Mouse (Mus musculus): ENCODE data around the gene Fbxl8. TPM values are rescaled to one million over a fixed set of nuclear protein-coding genes. Genes with fewer than 3 reads are reported as not detected.
A peak's percentile ranks its signal among the peaks of the same experiment; 100 is the strongest.

Gene Fbxl8
- polyA plus RNA-seq, 1 experiment = 0.51 TPM

- Histone ChIP-seq H3K4me3 (ENCODE audit: control insufficient read depth, low read depth, low read length) (peak overlapping the region; percentile 94), H3K27ac (ENCODE audit: control insufficient read depth, insufficient read depth, low read depth, low read length) (0 out of 2 replicates have a peak overlapping the region, but pooled peaks have one; percentile 75), H3K27me3 (ENCODE audit: control insufficient read depth, insufficient read depth, low read length) (no peaks in the 10 kb centered on the region), H3K36me3 (ENCODE audit: control insufficient read depth, insufficient read depth, low read length) (peaks cover 2% of the 10 kb centered on the region; the same call in 1 of the 2 replicates), H3K4me1 (ENCODE audit: control insufficient read depth, insufficient read depth, low read length) (peaks cover 10% of the 10 kb centered on the region)
- TF ChIP-seq POLR2A (IDR thresholded peaks at IDR 0.05; ENCODE audit: control insufficient read depth, low read depth, low read length) = no peak
- no peak for TF ChIP-seq CTCF (IDR thresholded peaks at IDR 0.05; ENCODE audit: control insufficient read depth, insufficient read depth, insufficient replicate concordance, low read depth, low read length)
Measured at GRCm38 (mm10) chr8:105298351-105299252, 34.2 kb downstream of the Fbxl8 start.

DNA sequence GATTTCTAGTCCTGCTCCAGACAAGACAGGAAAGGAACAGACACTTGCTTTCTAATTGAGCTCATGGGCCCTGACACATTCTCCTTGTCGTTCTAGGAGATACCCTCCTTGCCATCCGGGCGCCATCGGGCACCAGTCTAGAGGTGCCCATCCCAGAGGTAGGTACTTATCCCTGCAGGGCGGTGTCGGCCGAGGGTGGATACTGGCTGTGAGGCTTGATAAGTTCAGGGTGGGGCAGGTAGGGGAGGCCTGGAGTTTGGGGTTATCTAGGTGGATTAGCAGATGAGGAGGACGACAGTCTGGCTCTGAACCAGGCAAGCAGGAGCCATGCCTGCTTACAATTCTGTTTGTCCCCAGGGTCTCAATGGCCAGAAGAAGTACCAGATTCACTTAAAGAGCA is 35.5 kb downstream of the Fbxl8 start:
- Histone ChIP-seq H3K27ac (ENCODE audit: control insufficient read depth, insufficient read depth, low read depth, low read length) (no peak overlapping the region), H3K36me3 (ENCODE audit: control insufficient read depth, insufficient read depth, low read length) (peaks cover 2% of the 10 kb centered on the region; the same call in 1 of the 2 replicates), H3K27me3 (ENCODE audit: control insufficient read depth, insufficient read depth, low read length) (no peaks in the 10 kb centered on the region), H3K4me1 (ENCODE audit: control insufficient read depth, insufficient read depth, low read length) (peaks cover 10% of the 10 kb centered on the region), H3K4me3 (ENCODE audit: control insufficient read depth, low read depth, low read length) (no peak overlapping the region)
- no peak for TF ChIP-seq POLR2A (IDR thresholded peaks at IDR 0.05; ENCODE audit: control insufficient read depth, low read depth, low read length)
- TF ChIP-seq CTCF (IDR thresholded peaks at IDR 0.05; ENCODE audit: control insufficient read depth, insufficient read depth, insufficient replicate concordance, low read depth, low read length) = no peak

GRCm38 (mm10) chr8:105303396-105303795 is 38.9 kb downstream of the Fbxl8 start:
- H3K36me3 ChIP-seq (ENCODE audit: control insufficient read depth, insufficient read depth, low read length) = peaks cover 2% of the 10 kb centered on the region; the same call in 1 of the 2 replicates
- no peak overlapping the region for H3K27ac ChIP-seq (ENCODE audit: control insufficient read depth, insufficient read depth, low read depth, low read length)
- H3K4me1 ChIP-seq (ENCODE audit: control insufficient read depth, insufficient read depth, low read length) = peaks cover 13% of the 10 kb centered on the region
- H3K27me3 ChIP-seq (ENCODE audit: control insufficient read depth, insufficient read depth, low read length) = no peaks in the 10 kb centered on the region
- no peak overlapping the region for H3K4me3 ChIP-seq (ENCODE audit: control insufficient read depth, low read depth, low read length)
- TF ChIP-seq CTCF (IDR thresholded peaks at IDR 0.05; ENCODE audit: control insufficient read depth, insufficient read depth, insufficient replicate concordance, low read depth, low read length) (no peak), POLR2A (IDR thresholded peaks at IDR 0.05; ENCODE audit: control insufficient read depth, low read depth, low read length) (no peak)

DNA sequence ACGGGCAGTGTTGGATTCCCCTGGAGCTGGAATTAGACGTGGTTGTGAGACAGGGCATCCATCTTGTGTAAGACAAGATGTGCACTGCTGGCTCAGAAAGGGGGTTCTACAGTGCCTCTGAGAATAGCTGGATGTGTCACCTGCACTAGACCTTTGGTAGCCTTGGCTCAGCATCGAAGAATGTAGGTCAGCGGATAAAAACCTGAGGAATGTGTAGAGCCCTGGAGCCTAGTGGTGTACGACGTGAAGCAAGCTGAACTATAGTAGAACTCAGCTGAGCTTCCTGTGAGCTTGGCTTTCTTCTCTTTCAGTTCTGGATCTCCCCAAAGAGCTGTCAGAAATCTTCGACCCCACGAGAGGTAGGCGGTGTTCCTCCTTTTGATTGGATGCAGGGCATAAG is 39.4 kb downstream of the Fbxl8 start:
- no peaks in the 10 kb centered on the region for H3K27me3 ChIP-seq (ENCODE audit: control insufficient read depth, insufficient read depth, low read length)
- H3K4me3 ChIP-seq (ENCODE audit: control insufficient read depth, low read depth, low read length) = no peak overlapping the region
- peaks cover 2% of the 10 kb centered on the region; the same call in 1 of the 2 replicates for H3K36me3 ChIP-seq (ENCODE audit: control insufficient read depth, insufficient read depth, low read length)
- no peak overlapping the region for H3K27ac ChIP-seq (ENCODE audit: control insufficient read depth, insufficient read depth, low read depth, low read length)
- TF ChIP-seq CTCF (IDR thresholded peaks at IDR 0.05; ENCODE audit: control insufficient read depth, insufficient read depth, insufficient replicate concordance, low read depth, low read length) (no peak), POLR2A (IDR thresholded peaks at IDR 0.05; ENCODE audit: control insufficient read depth, low read depth, low read length) (no peak)
- peaks cover 8% of the 10 kb centered on the region for H3K4me1 ChIP-seq (ENCODE audit: control insufficient read depth, insufficient read depth, low read length)

GRCm38 (mm10) chr8:105304325-105305210 is 40.1 kb downstream of the Fbxl8 start:
- peaks cover 2% of the 10 kb centered on the region; the same call in 1 of the 2 replicates for H3K36me3 ChIP-seq (ENCODE audit: control insufficient read depth, insufficient read depth, low read length)

DNA sequence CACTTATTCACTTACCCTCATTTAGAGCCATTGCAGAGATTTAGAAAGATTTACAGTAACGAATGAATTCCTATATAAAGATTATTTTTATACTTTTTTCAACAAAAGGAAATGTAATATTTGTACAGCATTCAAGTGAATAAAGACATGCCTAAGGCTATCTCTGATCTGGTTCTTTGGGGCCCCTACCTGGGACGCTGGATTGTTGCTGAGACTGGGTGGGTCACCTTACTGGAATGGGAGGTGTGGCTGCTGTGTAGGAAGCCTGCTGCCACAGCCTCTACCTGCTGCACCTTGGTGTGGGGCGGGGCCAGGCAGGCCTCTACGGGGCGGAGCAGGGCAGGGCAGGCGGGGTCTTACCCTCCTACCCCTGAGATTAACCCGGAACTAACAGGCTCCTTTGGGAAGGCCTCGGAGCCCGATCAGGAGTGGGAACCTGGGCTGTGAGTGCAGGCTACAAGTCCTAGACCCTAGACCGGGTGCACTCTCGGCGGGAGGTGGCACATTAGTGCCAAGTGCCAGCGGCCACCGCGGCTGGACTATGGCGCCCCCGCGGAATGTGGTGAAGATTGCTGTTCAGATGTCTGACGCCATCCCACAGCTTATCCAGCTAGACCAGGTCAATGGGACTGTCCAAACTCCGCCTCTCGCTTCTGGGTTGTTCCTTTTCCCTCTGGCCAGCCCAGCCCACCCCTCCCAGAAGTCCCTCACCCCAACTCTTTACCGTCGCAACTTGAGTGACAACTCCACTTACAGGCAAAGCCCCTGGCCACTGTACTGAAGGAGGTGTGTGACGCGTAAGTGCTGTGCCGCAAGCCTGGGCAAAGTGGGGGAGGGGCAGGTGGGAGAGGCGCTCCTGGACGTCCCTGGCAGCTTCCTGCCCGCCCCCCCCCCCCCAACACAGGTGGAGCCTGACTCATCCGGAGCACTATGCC is 41.0 kb downstream of the Fbxl8 start, which contains the start of gene Elmo3:
Elmo3 (plus strand) TSS at position 391 of the 935 bp plus-strand sequence.
- no peaks in the 10 kb centered on the region for H3K27me3 ChIP-seq (ENCODE audit: control insufficient read depth, insufficient read depth, low read length)
- peaks cover 2% of the 10 kb centered on the region; the same call in 1 of the 2 replicates for H3K36me3 ChIP-seq (ENCODE audit: control insufficient read depth, insufficient read depth, low read length)
- TF ChIP-seq POLR2A (IDR thresholded peaks at IDR 0.05; ENCODE audit: control insufficient read depth, low read depth, low read length) = peak; percentile 55
- 0 out of 2 replicates have a peak, but pooled peaks have one; percentile 21 for TF ChIP-seq CTCF (IDR thresholded peaks at IDR 0.05; ENCODE audit: control insufficient read depth, insufficient read depth, insufficient replicate concordance, low read depth, low read length)
- 0 out of 2 replicates have a peak within 1 kb of the TSS, but pooled peaks have one; percentile 56 for H3K27ac ChIP-seq (ENCODE audit: control insufficient read depth, insufficient read depth, low read depth, low read length)
- H3K4me3 ChIP-seq (ENCODE audit: control insufficient read depth, low read depth, low read length) = peak within 1 kb of the TSS; percentile 57
- H3K4me1 ChIP-seq (ENCODE audit: control insufficient read depth, insufficient read depth, low read length) = peaks cover 7% of the 10 kb centered on the region

More at GRCm38 (mm10) chr8:105304325-105305210, 40.1 kb downstream of the Fbxl8 start:
- H3K27ac ChIP-seq (ENCODE audit: control insufficient read depth, insufficient read depth, low read depth, low read length) = no peak overlapping the region
- peaks cover 7% of the 10 kb centered on the region for H3K4me1 ChIP-seq (ENCODE audit: control insufficient read depth, insufficient read depth, low read length)
- H3K27me3 ChIP-seq (ENCODE audit: control insufficient read depth, insufficient read depth, low read length) = no peaks in the 10 kb centered on the region
- TF ChIP-seq POLR2A (IDR thresholded peaks at IDR 0.05; ENCODE audit: control insufficient read depth, low read depth, low read length) = no peak; the same call in 1 of the 2 replicates
- peak; percentile 9; the same call in 1 of the 2 replicates for TF ChIP-seq CTCF (IDR thresholded peaks at IDR 0.05; ENCODE audit: control insufficient read depth, insufficient read depth, insufficient replicate concordance, low read depth, low read length)
- no peak overlapping the region for H3K4me3 ChIP-seq (ENCODE audit: control insufficient read depth, low read depth, low read length)

Data from testis, adult 2 months (tissue).